Mouse (Mus musculus) liver, embryonic 14.5 days (tissue): ENCODE measurements around the gene Ahcyl2.

ENCODE experiments used
- CTCF ChIP-seq: IDR thresholded peaks from 2 replicates; pipeline ENCODE4 v1.5.1; 2016; ENCODE audit warnings: antibody characterized with exemption, low read depth, control low read depth
- EP300 ChIP-seq: IDR thresholded peaks from 2 replicates; pipeline ENCODE4 v1.6.1; 2016; ENCODE audit warnings: antibody characterized with exemption, low read depth

DNA sequence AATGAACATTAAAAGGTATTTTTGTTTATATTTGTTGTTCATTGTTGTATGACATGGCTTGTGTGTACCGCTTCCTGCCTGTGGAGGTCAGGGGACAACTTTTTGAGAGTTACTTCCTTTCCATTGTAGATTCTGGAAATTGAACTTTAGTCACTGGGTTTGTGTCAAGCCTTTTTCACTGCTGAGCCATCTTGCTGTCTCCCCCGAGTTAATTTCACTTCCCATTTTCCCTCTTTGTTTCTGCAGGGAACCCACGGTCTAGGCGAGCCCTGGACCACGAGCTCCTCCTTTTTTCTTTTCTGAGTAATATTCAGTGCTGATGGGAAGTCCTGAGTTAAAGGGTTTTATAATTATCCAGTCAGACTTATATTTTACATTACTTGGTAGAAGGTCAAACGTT lies 26.8 kb downstream of the Ahcyl2 start:
- TF ChIP-seq CTCF: no peak
- no peak for TF ChIP-seq EP300
